Mouse (Mus musculus) E14TG2a.4 (cell line): ENCODE measurements at regions not wholly inside any gene's neighbourhood (a gene's known extent, or its start where the extent isn't known, plus 50 kb on each side); places are given as distances from the start of the nearest gene placed in this dataset.

Experiments used
- H3K27me3 ChIP-seq: 2 replicates; pipeline ENCODE4 v1.6.1; 2014; ENCODE audit warnings: low read length, control low read depth; ENCODE audit not compliant: insufficient read depth
- H3K36me3 ChIP-seq: 2 replicates; pipeline ENCODE4 v1.6.1; 2014; ENCODE audit warnings: low read length, control low read depth; ENCODE audit not compliant: insufficient read depth
- H3K4me1 ChIP-seq: replicated peaks from 2 replicates; pipeline ENCODE4 v1.6.1; 2014; ENCODE audit warnings: low read depth, low read length, control low read depth
- H3K4me3 ChIP-seq: replicated peaks from 2 replicates; pipeline ENCODE4 v1.5.1; 2014; ENCODE audit warnings: mild to moderate bottlenecking, low read length
- H3K9me3 ChIP-seq: 2 replicates; pipeline ENCODE4 v1.6.1; 2014; ENCODE audit warnings: low read length, control low read depth
- CTCF ChIP-seq: conservative IDR thresholded peaks from 2 replicates; pipeline ENCODE4 v1.5.1; 2014; ENCODE audit warnings: low read length
- NANOG ChIP-seq: IDR thresholded peaks from 2 replicates; pipeline ENCODE4 v1.6.1; 2014; ENCODE audit warnings: borderline replicate concordance, low read length, mixed read lengths
- POU5F1 ChIP-seq: IDR thresholded peaks from 2 replicates; pipeline ENCODE4 v1.6.1; 2014; ENCODE audit warnings: low read length, borderline replicate concordance

- Histone ChIP-seq H3K27me3 (0 out of 2 replicates have a peak, but pooled peaks cover 3% of the 10 kb centered on the region), H3K4me1 (peaks cover 13% of the 10 kb centered on the region), H3K4me3 (no peak overlapping the region), H3K9me3 (no peaks in the 10 kb centered on the region), H3K36me3 (no peaks in the 10 kb centered on the region)
- no peak for TF ChIP-seq POU5F1
- no peak for TF ChIP-seq CTCF
- TF ChIP-seq NANOG: no peak
Measured at GRCm38 (mm10) chr6:51057229-51057628, 375.2 kb upstream of the Nfe2l3 start.

GRCm38 (mm10) chr6:51059923-51060847 is 372.3 kb upstream of the Nfe2l3 start:
- peaks cover 14% of the 10 kb centered on the region for H3K4me1 ChIP-seq
- no peak overlapping the region for H3K4me3 ChIP-seq
- no peaks in the 10 kb centered on the region for H3K36me3 ChIP-seq
- TF ChIP-seq NANOG (no peak), CTCF (no peak), POU5F1 (no peak)
- H3K27me3 ChIP-seq: 0 out of 2 replicates have a peak, but pooled peaks cover 3% of the 10 kb centered on the region
- H3K9me3 ChIP-seq: no peaks in the 10 kb centered on the region

GRCm38 (mm10) chr6:51060848-51061535 is 371.5 kb upstream of the Nfe2l3 start:
- no peaks in the 10 kb centered on the region for H3K36me3 ChIP-seq
- peaks cover 3% of the 10 kb centered on the region for H3K27me3 ChIP-seq
- H3K4me3 ChIP-seq: no peak overlapping the region
- TF ChIP-seq NANOG (no peak), POU5F1 (no peak)
- peaks cover 14% of the 10 kb centered on the region for H3K4me1 ChIP-seq
- H3K9me3 ChIP-seq: no peaks in the 10 kb centered on the region

GRCm38 (mm10) chr6:51065156-51065555 is 367.3 kb upstream of the Nfe2l3 start:
- Histone ChIP-seq H3K27me3 (peaks cover 18% of the 10 kb centered on the region), H3K4me3 (no peak overlapping the region), H3K4me1 (peaks cover 12% of the 10 kb centered on the region), H3K9me3 (no peaks in the 10 kb centered on the region), H3K36me3 (no peaks in the 10 kb centered on the region)
- TF ChIP-seq POU5F1: no peak
- TF ChIP-seq CTCF: no peak
- TF ChIP-seq NANOG: no peak

- TF ChIP-seq NANOG (no peak), POU5F1 (no peak)
- Histone ChIP-seq H3K27me3 (peaks cover 27% of the 10 kb centered on the region), H3K9me3 (no peaks in the 10 kb centered on the region), H3K4me1 (peaks cover 3% of the 10 kb centered on the region; the same call in 1 of the 2 replicates), H3K36me3 (no peaks in the 10 kb centered on the region), H3K4me3 (no peak overlapping the region)
Measured at GRCm38 (mm10) chr6:51067332-51067731, 365.1 kb upstream of the Nfe2l3 start.

GRCm38 (mm10) chr6:51069945-51070344 is 362.5 kb upstream of the Nfe2l3 start:
- no peak overlapping the region for H3K4me3 ChIP-seq
- H3K36me3 ChIP-seq: no peaks in the 10 kb centered on the region
- H3K9me3 ChIP-seq: no peaks in the 10 kb centered on the region
- no peaks in the 10 kb centered on the region for H3K4me1 ChIP-seq
- TF ChIP-seq POU5F1: no peak
- TF ChIP-seq NANOG: no peak
- H3K27me3 ChIP-seq: peaks cover 29% of the 10 kb centered on the region

GRCm38 (mm10) chr6:51071243-51071642 is 361.2 kb upstream of the Nfe2l3 start:
- H3K9me3 ChIP-seq: no peaks in the 10 kb centered on the region
- H3K27me3 ChIP-seq: peaks cover 24% of the 10 kb centered on the region
- no peaks in the 10 kb centered on the region for H3K36me3 ChIP-seq
- H3K4me3 ChIP-seq: no peak overlapping the region
- no peaks in the 10 kb centered on the region for H3K4me1 ChIP-seq
- TF ChIP-seq CTCF (no peak), NANOG (no peak), POU5F1 (no peak)

GRCm38 (mm10) chr6:51075026-51075425 is 357.4 kb upstream of the Nfe2l3 start:
- Histone ChIP-seq H3K27me3 (peaks cover 22% of the 10 kb centered on the region), H3K9me3 (peaks cover 6% of the 10 kb centered on the region; the same call in 1 of the 2 replicates), H3K4me3 (no peak overlapping the region), H3K4me1 (peaks cover 24% of the 10 kb centered on the region), H3K36me3 (no peaks in the 10 kb centered on the region)
- TF ChIP-seq POU5F1 (no peak), NANOG (no peak)
